Mouse (Mus musculus) neural tube, embryonic 11.5 days (tissue): ENCODE results near the gene Plekhg4. TPM values are rescaled to one million over a fixed set of nuclear protein-coding genes. Genes with fewer than 3 reads are reported as not detected.
A peak's percentile ranks its signal among the peaks of the same experiment; 100 is the strongest.

Experiments
- ATAC-seq: fragments of 200-750 bp; cut with Nextera tagmentation; 2 replicates; pipeline ENCODE4 v1.8.0; 2017; ENCODE audit warnings: moderate number of reproducible peaks, mild to moderate bottlenecking, moderate TSS enrichment, moderate library complexity; ENCODE audit not compliant: insufficient read depth, low FRiP score, low TSS enrichment
- DNase-seq: peaks from one replicate; pipeline ENCODE4 v3.0.0-alpha.2; 2015; ENCODE audit warnings: low spot score
- H3K27ac ChIP-seq: fragments of 300-500 bp; sonication (generic); 2 replicates; pipeline ENCODE4 v1.5.1; 2014; ENCODE audit warnings: low read depth, mild to moderate bottlenecking, low read length
- H3K27me3 ChIP-seq: fragments of 300-500 bp; sonication (generic); 2 replicates; pipeline ENCODE4 v1.6.1; 2014; ENCODE audit warnings: mild to moderate bottlenecking, low read length, mixed read lengths; ENCODE audit not compliant: control insufficient read depth, insufficient read depth
- H3K36me3 ChIP-seq: fragments of 300-500 bp; sonication (generic); 2 replicates; pipeline ENCODE4 v1.6.1; 2014; ENCODE audit warnings: mild to moderate bottlenecking, low read length, moderate library complexity, mixed read lengths; ENCODE audit not compliant: control insufficient read depth, insufficient read depth
- H3K4me1 ChIP-seq: fragments of 300-500 bp; sonication (generic); 2 replicates; pipeline ENCODE4 v1.6.1; 2014; ENCODE audit warnings: low read length, mixed read lengths; ENCODE audit not compliant: control insufficient read depth, insufficient read depth
- H3K4me2 ChIP-seq: fragments of 300-500 bp; sonication (generic); 2 replicates; pipeline ENCODE4 v1.6.1; 2014; ENCODE audit warnings: low read depth, mild to moderate bottlenecking, moderate library complexity
- H3K4me3 ChIP-seq: fragments of 300-500 bp; sonication (generic); 2 replicates; pipeline ENCODE4 v1.5.1; 2014; ENCODE audit warnings: low read depth, low read length
- H3K9ac ChIP-seq: fragments of 300-500 bp; sonication (generic); 2 replicates; pipeline ENCODE4 v1.6.1; 2014; ENCODE audit warnings: mild to moderate bottlenecking, low read length
- H3K9me3 ChIP-seq: fragments of 300-500 bp; sonication (generic); 2 replicates; pipeline ENCODE4 v1.6.1; 2016; ENCODE audit warnings: low read length; ENCODE audit not compliant: control insufficient read depth
- WGBS: fragments of 180-500 bp; shearing (Covaris S2); extraction: QIAGEN DNeasy Blood & Tissue Kit; methylation state at CpG from one replicate; pipeline ENCODE4 v1.1.7; 2014; 5-methylcytosine and 5-hydroxymethylcytosine counted together
- polyA plus RNA-seq: library from polyadenylated mRNA; unstranded; fragments of >200 nt; fragmentation: Nextera tagmentation; extraction: Ambion mirVana; gene quantifications from 2 replicates; pipeline ENCODE4 v1.2.1, GENCODE M21; 2014

Gene Plekhg4
- polyA plus RNA-seq, 1 experiment from 2014 or later = 0.54 TPM

DNA sequence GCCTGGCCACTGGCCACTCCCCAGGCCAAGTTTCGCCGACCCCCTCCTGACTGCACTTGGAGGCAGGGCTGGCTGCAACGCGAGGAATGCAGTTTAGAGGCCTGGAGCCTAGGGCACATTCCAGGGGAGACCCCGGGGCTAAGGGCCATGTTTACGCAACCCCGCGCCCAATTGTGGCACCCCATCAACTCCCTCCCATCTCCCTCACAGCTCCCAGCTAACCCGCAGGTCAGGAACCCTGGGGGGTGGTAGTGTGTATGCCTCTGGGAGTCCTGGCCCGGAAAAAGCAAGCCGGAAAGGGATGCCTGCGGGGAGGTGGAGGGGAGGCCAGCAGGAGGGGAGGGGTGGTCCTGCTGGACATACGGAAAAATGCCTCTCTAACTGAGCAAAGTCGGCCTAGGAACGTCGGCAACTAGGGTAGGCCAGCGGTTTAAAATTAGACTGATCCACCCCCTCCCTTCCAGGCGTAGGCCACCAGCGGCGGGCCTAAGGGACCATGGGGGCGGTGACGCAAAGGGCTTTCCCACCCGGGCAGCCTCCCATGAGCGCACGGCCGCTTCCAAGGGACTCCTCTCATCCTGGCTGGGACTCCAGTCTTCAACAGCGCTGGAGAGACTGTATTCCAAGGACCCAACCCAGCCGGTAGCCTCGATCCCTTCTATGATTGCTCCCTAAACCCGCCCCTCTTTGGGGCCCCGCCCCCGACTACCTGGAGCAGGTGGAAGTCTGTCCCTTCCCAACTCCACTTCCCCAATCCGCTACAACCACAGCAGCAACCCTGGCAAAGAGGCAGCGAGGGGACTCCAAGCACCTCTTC, 26.3 kb upstream of the Plekhg4 start:
- WGBS = under 1% methylated on average over 34 of the region's 34 CpGs
- peaks cover 21% of the 10 kb centered on the region; the same call in 1 of the 2 replicates for H3K4me1 ChIP-seq
- H3K27me3 ChIP-seq = 0 out of 2 replicates have a peak, but pooled peaks cover 2% of the 10 kb centered on the region
- H3K9ac ChIP-seq = peak overlapping the region; percentile 55
- no peaks in the 10 kb centered on the region for H3K9me3 ChIP-seq
- peak overlapping the region; percentile 97 for H3K4me2 ChIP-seq
- H3K36me3 ChIP-seq = no peaks in the 10 kb centered on the region
- H3K4me3 ChIP-seq = peak overlapping the region; percentile 60
- DNase-seq (peak; percentile 41), ATAC-seq (peak; percentile 14)
- 0 out of 2 replicates have a peak overlapping the region, but pooled peaks have one; percentile 46 for H3K27ac ChIP-seq

DNA sequence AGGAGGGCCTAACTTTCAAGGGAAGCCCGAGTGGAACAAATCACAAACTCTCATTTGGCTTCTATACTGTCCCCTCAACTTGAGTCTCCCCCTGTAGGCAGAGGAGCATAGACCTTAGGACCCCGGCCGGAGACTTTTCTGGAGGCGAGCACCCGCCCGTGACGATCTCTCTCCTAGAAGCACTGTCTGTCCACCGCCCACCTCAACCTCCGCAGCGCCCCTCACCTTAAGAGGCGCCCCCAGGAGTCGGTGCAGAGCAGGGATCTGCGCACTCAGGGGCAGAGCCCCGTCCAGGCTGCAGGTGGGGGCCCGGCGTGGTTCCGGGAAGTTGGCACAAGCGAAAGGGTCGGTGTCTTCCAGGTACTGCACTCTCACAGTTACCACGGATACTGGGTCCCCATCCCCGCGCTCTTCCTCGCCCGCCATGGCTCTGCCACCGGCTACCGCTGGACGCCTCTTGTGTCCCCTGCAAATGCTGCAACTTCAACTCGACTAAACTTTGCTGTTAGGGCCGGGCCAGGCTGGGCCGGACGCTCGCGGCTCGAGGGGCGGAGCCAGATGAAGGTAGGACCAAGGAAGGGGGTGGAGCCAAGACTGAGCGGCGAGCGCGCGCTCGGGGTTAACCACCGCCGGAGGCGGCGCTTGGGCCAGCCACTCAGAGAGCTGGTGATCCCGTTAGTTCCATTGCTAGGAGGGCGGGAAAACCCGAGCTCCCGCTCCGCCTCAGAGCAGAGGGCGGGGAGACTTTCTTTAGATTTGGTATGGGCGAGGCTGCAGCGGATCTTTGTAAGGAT, 25.4 kb upstream of the Plekhg4 start, which contains the start of gene Fhod1:
Gene Fhod1, minus strand, starts transcription at position 526 of the 794 bp plus-strand sequence.
- no peaks in the 10 kb centered on the region for H3K36me3 ChIP-seq
- DNase-seq = peak; percentile 94
- peak within 1 kb of the TSS; percentile 97 for H3K4me2 ChIP-seq
- peak; percentile 81 for ATAC-seq
- peak within 1 kb of the TSS; percentile 46; the same call in 1 of the 2 replicates for H3K27ac ChIP-seq
- H3K27me3 ChIP-seq = 0 out of 2 replicates have a peak, but pooled peaks cover 2% of the 10 kb centered on the region
- H3K9me3 ChIP-seq = no peaks in the 10 kb centered on the region
- WGBS = under 1% methylated on average over 53 of the region's 53 CpGs
- H3K4me1 ChIP-seq = peaks cover 21% of the 10 kb centered on the region; the same call in 1 of the 2 replicates
- H3K4me3 ChIP-seq = peak within 1 kb of the TSS; percentile 60
- peak within 1 kb of the TSS; percentile 76 for H3K9ac ChIP-seq

DNA sequence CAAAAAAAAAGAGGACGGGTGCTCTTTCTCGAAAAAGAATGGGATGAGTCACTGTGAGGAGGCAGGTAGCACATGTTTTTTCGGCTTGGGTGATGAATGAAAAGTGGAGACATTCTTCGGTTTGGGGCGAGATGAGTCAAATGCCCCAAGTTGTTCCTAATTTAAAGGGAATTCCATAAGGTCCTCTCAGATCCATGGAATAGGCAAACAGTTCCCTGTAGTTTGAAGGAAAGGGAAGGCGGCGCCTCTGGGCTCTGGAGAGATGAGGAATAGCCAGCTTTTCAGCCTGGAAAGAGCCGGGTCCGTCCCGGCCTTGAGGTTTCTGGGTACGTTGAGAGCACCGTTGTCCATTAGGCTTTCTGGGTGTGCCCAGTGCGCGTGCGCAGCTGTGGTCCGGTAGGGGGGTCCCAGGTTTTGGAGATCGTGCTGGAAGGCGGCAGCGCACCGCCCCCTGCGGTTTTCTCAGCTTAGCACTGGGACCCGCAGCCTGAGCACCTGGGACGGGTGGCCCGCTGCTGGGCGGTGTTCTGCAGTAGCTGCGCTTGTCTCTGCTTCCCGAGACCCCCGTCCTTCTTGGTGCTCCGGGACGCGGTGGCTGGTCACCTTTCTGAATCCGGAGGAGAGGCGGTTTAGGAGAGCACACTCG, 24.5 kb upstream of the Plekhg4 start, which contains the start of gene Slc9a5:
Gene Slc9a5, plus strand, starts transcription at position 394 of the 646 bp plus-strand sequence.
- Histone ChIP-seq H3K4me2 (peak within 1 kb of the TSS; percentile 97), H3K4me3 (peak within 1 kb of the TSS; percentile 60), H3K9ac (peak within 1 kb of the TSS; percentile 76), H3K36me3 (no peaks in the 10 kb centered on the region), H3K27ac (peak within 1 kb of the TSS; percentile 46; the same call in 1 of the 2 replicates), H3K27me3 (0 out of 2 replicates have a peak, but pooled peaks cover 2% of the 10 kb centered on the region), H3K9me3 (no peaks in the 10 kb centered on the region), H3K4me1 (peaks cover 21% of the 10 kb centered on the region; the same call in 1 of the 2 replicates)
- WGBS = under 1% methylated on average over 34 of the region's 34 CpGs
- peak; percentile 84 for DNase-seq
- ATAC-seq = peak; percentile 20

DNA sequence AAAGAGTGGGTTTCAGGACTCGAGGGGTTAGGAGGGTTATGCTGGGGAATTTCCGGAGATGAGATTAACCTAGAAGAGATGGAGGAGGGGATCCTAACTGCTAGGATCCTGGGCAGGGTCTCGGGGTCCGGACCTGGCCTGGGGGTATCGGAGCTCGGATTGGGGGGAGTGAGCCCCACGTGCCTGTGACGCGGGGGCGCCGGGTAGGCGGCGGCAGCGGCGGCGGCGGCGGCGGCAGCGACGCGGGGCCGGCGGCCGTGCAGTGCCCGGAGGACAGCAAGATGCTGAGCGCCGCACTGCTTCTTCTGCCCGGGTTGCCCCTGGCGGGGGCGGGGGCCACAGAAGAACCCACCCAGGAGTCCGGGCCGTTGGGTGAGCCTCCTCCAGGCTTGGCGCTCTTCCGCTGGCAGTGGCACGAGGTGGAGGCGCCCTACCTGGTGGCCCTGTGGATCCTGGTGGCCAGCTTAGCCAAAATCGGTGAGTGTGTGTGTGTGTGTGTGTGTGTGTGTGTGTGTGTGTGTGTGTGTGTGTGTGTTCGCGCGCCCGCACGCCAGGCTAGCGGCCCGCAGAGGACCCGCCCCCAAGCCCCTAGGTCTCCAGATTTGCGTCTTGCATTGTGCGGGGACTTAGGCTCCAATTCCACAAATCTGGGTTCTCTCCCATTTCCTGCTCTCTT, 23.8 kb upstream of the Plekhg4 start:
- Histone ChIP-seq H3K4me3 (peak overlapping the region; percentile 60), H3K9me3 (no peaks in the 10 kb centered on the region), H3K27ac (no peak overlapping the region), H3K4me1 (peaks cover 21% of the 10 kb centered on the region; the same call in 1 of the 2 replicates), H3K4me2 (peak overlapping the region; percentile 97), H3K9ac (peak overlapping the region; percentile 76), H3K36me3 (no peaks in the 10 kb centered on the region), H3K27me3 (0 out of 2 replicates have a peak, but pooled peaks cover 2% of the 10 kb centered on the region)
- ATAC-seq = peak; percentile 15
- DNase-seq = peak; percentile 71
- under 1% methylated on average over 30 of the region's 48 CpGs for WGBS

DNA sequence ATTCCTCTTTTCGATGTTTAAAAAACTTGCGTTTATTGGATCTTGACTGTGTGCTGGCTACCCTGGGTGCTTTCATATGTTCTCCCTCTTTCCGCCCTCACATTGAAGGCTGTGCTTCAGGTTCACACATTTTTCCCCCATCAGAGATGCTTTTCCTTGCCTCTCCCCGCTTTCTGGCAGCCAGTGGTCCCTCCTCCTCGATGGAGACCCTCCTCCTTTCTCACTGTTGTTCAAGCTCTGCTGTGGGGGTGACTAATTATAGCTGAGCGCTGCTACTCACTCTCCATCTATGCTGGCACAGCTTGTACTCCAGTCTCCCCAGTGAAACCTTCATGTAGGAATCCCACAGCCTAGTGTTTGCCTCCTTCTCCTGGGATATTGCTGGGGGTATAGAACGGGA, 22.9 kb upstream of the Plekhg4 start:
- no peak overlapping the region for H3K27ac ChIP-seq
- WGBS = 43% methylated on average over 7 of the region's 7 CpGs
- peaks cover 21% of the 10 kb centered on the region for H3K4me1 ChIP-seq
- H3K9ac ChIP-seq = no peak overlapping the region
- ATAC-seq (no peak), DNase-seq (no peak)
- peak overlapping the region; percentile 97; the same call in 1 of the 2 replicates for H3K4me2 ChIP-seq
- no peaks in the 10 kb centered on the region for H3K36me3 ChIP-seq
- 0 out of 2 replicates have a peak, but pooled peaks cover 2% of the 10 kb centered on the region for H3K27me3 ChIP-seq
- no peak overlapping the region for H3K4me3 ChIP-seq
- H3K9me3 ChIP-seq = no peaks in the 10 kb centered on the region

DNA sequence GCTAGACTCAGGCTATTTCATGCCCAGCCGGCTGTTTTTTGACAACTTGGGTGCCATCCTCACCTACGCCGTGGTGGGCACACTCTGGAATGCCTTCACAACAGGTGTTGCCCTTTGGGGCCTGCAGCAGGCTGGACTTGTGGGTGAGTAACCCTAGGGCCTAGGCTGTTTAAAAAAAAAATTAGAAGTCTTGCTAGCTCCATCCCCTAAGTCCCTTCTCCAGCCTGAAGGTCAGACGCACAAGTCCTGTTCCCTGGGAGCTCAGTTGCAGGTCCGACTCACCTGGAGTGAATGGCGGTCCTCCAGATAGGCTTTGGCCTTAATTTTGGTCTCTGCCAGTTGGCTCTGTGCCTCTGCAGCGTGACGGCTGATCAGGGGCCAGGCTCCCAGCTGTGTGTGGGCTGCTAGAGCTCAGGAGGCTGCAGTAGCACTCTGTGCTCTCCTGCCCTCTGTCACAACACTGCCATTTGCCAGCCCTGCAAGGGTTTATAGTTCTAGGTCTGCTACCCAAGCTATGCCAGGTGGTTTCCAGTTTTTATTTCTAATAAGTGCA, 19.4 kb upstream of the Plekhg4 start:
- Histone ChIP-seq H3K4me2 (no peak overlapping the region), H3K27me3 (0 out of 2 replicates have a peak, but pooled peaks cover 2% of the 10 kb centered on the region), H3K4me1 (peaks cover 10% of the 10 kb centered on the region), H3K27ac (no peak overlapping the region), H3K9ac (no peak overlapping the region), H3K36me3 (no peaks in the 10 kb centered on the region), H3K4me3 (no peak overlapping the region), H3K9me3 (no peaks in the 10 kb centered on the region)
- ATAC-seq (no peak), DNase-seq (no peak)
- 76% methylated on average over 8 of the region's 8 CpGs for WGBS

DNA sequence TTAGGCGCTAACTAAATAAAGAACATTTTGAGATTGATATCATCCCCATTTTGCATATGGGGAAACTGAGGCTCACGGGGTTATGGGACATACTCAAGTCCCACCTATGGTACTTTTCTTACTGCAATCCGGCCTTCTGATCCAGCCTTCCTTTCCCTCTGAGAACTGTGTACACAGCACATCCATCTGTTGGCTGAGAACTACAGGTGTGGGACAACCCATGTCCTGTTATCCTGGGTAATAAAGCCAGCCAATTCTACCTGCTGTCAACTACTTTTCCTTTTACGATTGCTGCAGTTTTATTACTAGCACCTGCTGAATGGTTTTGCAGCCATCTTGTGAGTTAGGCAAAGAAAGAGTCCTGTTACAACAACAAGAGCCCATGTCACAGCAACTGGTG, 18.5 kb upstream of the Plekhg4 start:
- Histone ChIP-seq H3K36me3 (no peaks in the 10 kb centered on the region), H3K27ac (no peak overlapping the region), H3K4me2 (no peak overlapping the region), H3K9me3 (no peaks in the 10 kb centered on the region), H3K4me3 (no peak overlapping the region), H3K9ac (no peak overlapping the region), H3K4me1 (peaks cover 10% of the 10 kb centered on the region), H3K27me3 (0 out of 2 replicates have a peak, but pooled peaks cover 2% of the 10 kb centered on the region)
- DNase-seq (no peak), ATAC-seq (no peak)
- 73% methylated on average over 4 of the region's 4 CpGs for WGBS
